Mouse (Mus musculus) MEL (cell line): ENCODE results near the gene Siva1. TPM values are rescaled to one million over a fixed set of nuclear protein-coding genes. Genes with fewer than 3 reads are reported as not detected.

Experiments used
- DNase-seq: peaks from one replicate; pipeline ENCODE4 v3.0.0; 2011; ENCODE audit warnings: low read depth, low spot score
- H3K27ac ChIP-seq: 2 replicates; pipeline ENCODE4 v1.5.1; 2012; ENCODE audit warnings: low read depth, mild to moderate bottlenecking, control low read depth, low read length, moderate library complexity; ENCODE audit not compliant: control insufficient read depth
- H3K27me3 ChIP-seq, 2 experiments: fragments of 150-350 bp in 1 of 2; sonication (generic) in 1 of 2; 2 replicates each; pipeline ENCODE4 v1.6.1; 2012; ENCODE audit warnings: low read length in 2 of 2, mild to moderate bottlenecking in 2 of 2, improper control_type of control experiment in 1 of 2, moderate library complexity in 1 of 2; ENCODE audit not compliant: insufficient read depth in 2 of 2, control insufficient read depth in 1 of 2
- H3K36me3 ChIP-seq, 2 experiments: 2 replicates each; pipeline ENCODE4 v1.6.1; 2012 to 2014; ENCODE audit warnings: low read length in 2 of 2, improper control_type of control experiment in 1 of 2, inconsistent platforms in 1 of 2, mild to moderate bottlenecking in 1 of 2; ENCODE audit not compliant: insufficient read depth in 2 of 2, control insufficient read depth in 1 of 2
- H3K4me1 ChIP-seq, 2 experiments: fragments of 150-350 bp in 1 of 2; sonication (generic) in 1 of 2; 2 replicates each; pipeline ENCODE4 v1.6.1; 2012; ENCODE audit warnings: low read length in 2 of 2, improper control_type of control experiment in 1 of 2, mild to moderate bottlenecking in 1 of 2; ENCODE audit not compliant: insufficient read depth in 2 of 2, control insufficient read depth in 1 of 2
- H3K4me3 ChIP-seq, 2 experiments: fragments of 150-350 bp in 1 of 2; sonication (generic) in 1 of 2; 2 replicates each; pipeline ENCODE4 v1.5.1; 2012; ENCODE audit warnings: low read depth in 2 of 2, low read length in 2 of 2, mild to moderate bottlenecking in 2 of 2, moderate library complexity in 2 of 2, control low read depth in 1 of 2, improper control_type of control experiment in 1 of 2; ENCODE audit not compliant: control insufficient read depth in 1 of 2, insufficient read depth in 1 of 2
- H3K79me2 ChIP-seq: 2 replicates; pipeline ENCODE4 v1.6.1; 2012; ENCODE audit warnings: mild to moderate bottlenecking, low read length, moderate library complexity; ENCODE audit not compliant: control insufficient read depth, poor library complexity, insufficient read depth
- H3K9ac ChIP-seq: 2 replicates; pipeline ENCODE4 v1.6.1; 2012; ENCODE audit warnings: low read depth, mild to moderate bottlenecking, control low read depth, low read length, moderate library complexity; ENCODE audit not compliant: control insufficient read depth, poor library complexity, severe bottlenecking
- H3K9me3 ChIP-seq: fragments of 150-350 bp; sonication (generic); replicated peaks from 2 replicates; pipeline ENCODE4 v1.6.1; 2012; ENCODE audit warnings: mild to moderate bottlenecking, low read length, improper control_type of control experiment, moderate library complexity; ENCODE audit not compliant: insufficient read depth
- EP300 ChIP-seq, 2 experiments: IDR thresholded peaks; 2 replicates each; pipeline ENCODE4 v1.6.1; 2011; ENCODE audit warnings: improper control_type of control experiment in 2 of 2, low read length in 2 of 2, low read depth in 1 of 2, mild to moderate bottlenecking in 1 of 2
- NELFE ChIP-seq: IDR thresholded peaks from 2 replicates; pipeline ENCODE4 v1.6.1; 2011; ENCODE audit warnings: low read depth, low read length, improper control_type of control experiment
- POLR2A ChIP-seq, 2 experiments: IDR thresholded peaks; 2 replicates each; pipeline ENCODE4 v1.6.1; 2011 to 2012; ENCODE audit warnings: low read length in 2 of 2, mild to moderate bottlenecking in 2 of 2, control low read depth in 1 of 2, improper control_type of control experiment in 1 of 2, low read depth in 1 of 2, moderate library complexity in 1 of 2; ENCODE audit not compliant: control insufficient read depth in 1 of 2, insufficient read depth in 1 of 2, poor library complexity in 1 of 2
- SMC3 ChIP-seq: IDR thresholded peaks from 2 replicates; pipeline ENCODE4 v1.6.1; 2011; ENCODE audit warnings: low read depth, low read length, improper control_type of control experiment
- TAL1 ChIP-seq: IDR thresholded peaks from 2 replicates; pipeline ENCODE4 v1.6.1; 2012; ENCODE audit warnings: mild to moderate bottlenecking, inconsistent platforms, low read length, moderate library complexity, mixed read lengths
- TBP ChIP-seq: IDR thresholded peaks from 2 replicates; pipeline ENCODE4 v1.8.0; 2011; ENCODE audit warnings: low read depth, low read length, improper control_type of control experiment
- UBTF ChIP-seq: IDR thresholded peaks from 2 replicates; pipeline ENCODE4 v1.6.1; 2012; ENCODE audit warnings: low read depth, mild to moderate bottlenecking, inconsistent platforms, low read length, improper control_type of control experiment, moderate library complexity, borderline replicate concordance; ENCODE audit not compliant: insufficient read depth
- polyA plus RNA-seq, 2 experiments: library from polyadenylated mRNA; stranded (reverse) in 1 of 2; unstranded in 1 of 2; fragments of >175 nt in 1 of 2; fragments of >200 nt in 1 of 2; gene quantifications; 2 replicates each; pipeline versions ENCODE4 v1.2.1 to v1.2.4; 2012; ENCODE audit warnings: low replicate concordance in 2 of 2, low read depth in 1 of 2; ENCODE audit not compliant: insufficient read length in 2 of 2, insufficient read depth in 1 of 2, missing spikeins in 1 of 2
- total RNA-seq: library from RNA; depleted of rRNA; stranded (reverse); fragments of 300-350 nt; gene quantifications from 2 replicates; pipeline ENCODE4 v1.2.3, GENCODE M21; 2012

Gene Siva1
- total and polyA plus RNA-seq, 3 experiments, result 531 to 659 TPM; not detected in 1

- peak; percentile 67; the same call in 1 of the 2 replicates for TF ChIP-seq UBTF
- TF ChIP-seq TBP, result peak; percentile 72
- TF ChIP-seq NELFE, result no peak
- peak in 1 of 2 experiments; percentile 98; a peak in 2 of 4 replicates for TF ChIP-seq POLR2A (IDR thresholded peaks at IDR 0.05; ENCODE audit: control insufficient read depth in 1 of 2, insufficient read depth in 1 of 2, low read depth in 1 of 2, low read length in 2 of 2, poor library complexity in 1 of 2)
- no peak for TF ChIP-seq EP300 (IDR thresholded peaks at IDR 0.05; ENCODE audit: low read depth in 1 of 2, low read length in 2 of 2)
- no peak for DNase-seq
- peak overlapping the region; percentile 69 for H3K27ac ChIP-seq
- H3K36me3 ChIP-seq, result peaks cover 4 to 21% of the 10 kb centered on the region in 2 experiments; a peak in 3 of 4 replicates
- peak overlapping the region; percentile 84 for H3K9ac ChIP-seq
- no peaks in the 10 kb centered on the region for H3K9me3 ChIP-seq
- H3K4me1 ChIP-seq, result peaks cover 7 to 31% of the 10 kb centered on the region in 2 experiments; a peak in 3 of 4 replicates
- peak overlapping the region; percentile 62 to 77 for H3K4me3 ChIP-seq
- H3K27me3 ChIP-seq, result no peaks in the 10 kb centered on the region
- H3K79me2 ChIP-seq, result peaks cover 25% of the 10 kb centered on the region
Observed at GRCm38 (mm10) chr12:112644855-112645506, 502 bp downstream of the Siva1 start.

- H3K27me3 ChIP-seq, result no peaks in the 10 kb centered on the region
- H3K9ac ChIP-seq, result peak overlapping the region; percentile 84
- peaks cover 4 to 21% of the 10 kb centered on the region in 2 experiments; a peak in 3 of 4 replicates for H3K36me3 ChIP-seq
- peak overlapping the region; percentile 62 to 77 for H3K4me3 ChIP-seq
- H3K79me2 ChIP-seq, result peaks cover 25% of the 10 kb centered on the region
- TF ChIP-seq SMC3, result no peak
- H3K9me3 ChIP-seq, result no peaks in the 10 kb centered on the region
- 0 out of 2 replicates have a peak overlapping the region, but pooled peaks have one; percentile 4 for H3K27ac ChIP-seq
- DNase-seq, result no peak
- peaks cover 7 to 31% of the 10 kb centered on the region in 2 experiments; a peak in 3 of 4 replicates for H3K4me1 ChIP-seq
Observed at GRCm38 (mm10) chr12:112646139-112646538, 1.7 kb downstream of the Siva1 start.

GRCm38 (mm10) chr12:112648081-112648480 is 3.6 kb downstream of the Siva1 start:
- no peak overlapping the region for H3K9ac ChIP-seq
- peak; percentile 4; the same call in 1 of the 2 replicates for TF ChIP-seq TAL1
- no peak for TF ChIP-seq POLR2A (IDR thresholded peaks at IDR 0.05; ENCODE audit: control insufficient read depth in 1 of 2, insufficient read depth in 1 of 2, low read depth in 1 of 2, low read length in 2 of 2, poor library complexity in 1 of 2)
- no peaks in the 10 kb centered on the region for H3K27me3 ChIP-seq
- H3K27ac ChIP-seq, result no peak overlapping the region
- DNase-seq, result no peak
- peaks cover 7 to 31% of the 10 kb centered on the region in 2 experiments; a peak in 3 of 4 replicates for H3K4me1 ChIP-seq
- H3K36me3 ChIP-seq, result peaks cover 4 to 21% of the 10 kb centered on the region in 2 experiments
- peaks cover 25% of the 10 kb centered on the region for H3K79me2 ChIP-seq
- no peak overlapping the region for H3K4me3 ChIP-seq
- no peaks in the 10 kb centered on the region for H3K9me3 ChIP-seq
